Mouse (Mus musculus) MEL (cell line): ENCODE measurements at regions not wholly inside any gene's neighbourhood (a gene's known extent, or its start where the extent isn't known, plus 50 kb on each side); places are given as distances from the start of the nearest gene placed in this dataset.

Experiments
- DNase-seq: peaks from one replicate; pipeline ENCODE4 v3.0.0; 2011; ENCODE audit warnings: low read depth, low spot score
- H3K27ac ChIP-seq: 2 replicates; pipeline ENCODE4 v1.5.1; 2012; ENCODE audit warnings: low read depth, mild to moderate bottlenecking, control low read depth, low read length, moderate library complexity; ENCODE audit not compliant: control insufficient read depth
- H3K27me3 ChIP-seq, 2 experiments: fragments of 150-350 bp in 1 of 2; sonication (generic) in 1 of 2; 2 replicates each; pipeline ENCODE4 v1.6.1; 2012; ENCODE audit warnings: low read length in 2 of 2, mild to moderate bottlenecking in 2 of 2, improper control_type of control experiment in 1 of 2, moderate library complexity in 1 of 2; ENCODE audit not compliant: insufficient read depth in 2 of 2, control insufficient read depth in 1 of 2
- H3K36me3 ChIP-seq, 2 experiments: 2 replicates each; pipeline ENCODE4 v1.6.1; 2012 to 2014; ENCODE audit warnings: low read length in 2 of 2, improper control_type of control experiment in 1 of 2, inconsistent platforms in 1 of 2, mild to moderate bottlenecking in 1 of 2; ENCODE audit not compliant: insufficient read depth in 2 of 2, control insufficient read depth in 1 of 2
- H3K4me1 ChIP-seq, 2 experiments: fragments of 150-350 bp in 1 of 2; sonication (generic) in 1 of 2; 2 replicates each; pipeline ENCODE4 v1.6.1; 2012; ENCODE audit warnings: low read length in 2 of 2, improper control_type of control experiment in 1 of 2, mild to moderate bottlenecking in 1 of 2; ENCODE audit not compliant: insufficient read depth in 2 of 2, control insufficient read depth in 1 of 2
- H3K4me3 ChIP-seq, 2 experiments: fragments of 150-350 bp in 1 of 2; sonication (generic) in 1 of 2; 2 replicates each; pipeline ENCODE4 v1.5.1; 2012; ENCODE audit warnings: low read depth in 2 of 2, low read length in 2 of 2, mild to moderate bottlenecking in 2 of 2, moderate library complexity in 2 of 2, control low read depth in 1 of 2, improper control_type of control experiment in 1 of 2; ENCODE audit not compliant: control insufficient read depth in 1 of 2, insufficient read depth in 1 of 2
- H3K79me2 ChIP-seq: 2 replicates; pipeline ENCODE4 v1.6.1; 2012; ENCODE audit warnings: mild to moderate bottlenecking, low read length, moderate library complexity; ENCODE audit not compliant: control insufficient read depth, poor library complexity, insufficient read depth
- H3K9ac ChIP-seq: 2 replicates; pipeline ENCODE4 v1.6.1; 2012; ENCODE audit warnings: low read depth, mild to moderate bottlenecking, control low read depth, low read length, moderate library complexity; ENCODE audit not compliant: control insufficient read depth, poor library complexity, severe bottlenecking
- H3K9me3 ChIP-seq: fragments of 150-350 bp; sonication (generic); replicated peaks from 2 replicates; pipeline ENCODE4 v1.6.1; 2012; ENCODE audit warnings: mild to moderate bottlenecking, low read length, improper control_type of control experiment, moderate library complexity; ENCODE audit not compliant: insufficient read depth
- CHD1 ChIP-seq: IDR thresholded peaks from 2 replicates; pipeline ENCODE4 v1.6.1; 2012; ENCODE audit warnings: low read depth, mild to moderate bottlenecking, inconsistent platforms, low read length, improper control_type of control experiment
- CHD2 ChIP-seq: IDR thresholded peaks from 2 replicates; pipeline ENCODE4 v1.6.1; 2011; ENCODE audit warnings: low read length, improper control_type of control experiment
- CTCF ChIP-seq, 3 experiments: IDR thresholded peaks in 2 of 3; conservative IDR thresholded peaks in 1 of 3; 2 replicates each; pipeline ENCODE4 v1.5.1; 2011 to 2012; ENCODE audit warnings: low read length in 3 of 3, low read depth in 2 of 3, mild to moderate bottlenecking in 2 of 3, improper control_type of control experiment in 1 of 3, inconsistent platforms in 1 of 3, mixed read lengths in 1 of 3, moderate library complexity in 1 of 3; ENCODE audit not compliant: control insufficient read depth in 1 of 3, insufficient read depth in 1 of 3, poor library complexity in 1 of 3, severe bottlenecking in 1 of 3
- ELF1 ChIP-seq: IDR thresholded peaks from 2 replicates; pipeline ENCODE4 v1.6.1; 2014; ENCODE audit warnings: low read depth, mild to moderate bottlenecking, inconsistent platforms, low read length, improper control_type of control experiment, moderate library complexity
- EP300 ChIP-seq, 2 experiments: IDR thresholded peaks; 2 replicates each; pipeline ENCODE4 v1.6.1; 2011; ENCODE audit warnings: improper control_type of control experiment in 2 of 2, low read length in 2 of 2, low read depth in 1 of 2, mild to moderate bottlenecking in 1 of 2
- ETS1 ChIP-seq: IDR thresholded peaks from 2 replicates; pipeline ENCODE4 v1.6.1; 2012; ENCODE audit warnings: low read depth, mild to moderate bottlenecking, inconsistent platforms, low read length, improper control_type of control experiment, moderate library complexity
- HCFC1 ChIP-seq: IDR thresholded peaks from 2 replicates; pipeline ENCODE4 v1.6.1; 2012; ENCODE audit warnings: low read depth, mild to moderate bottlenecking, inconsistent platforms, low read length, improper control_type of control experiment, moderate library complexity
- KAT2A ChIP-seq: conservative IDR thresholded peaks from 2 replicates; pipeline ENCODE4 v1.6.1; 2012; ENCODE audit warnings: low read depth, low read length, improper control_type of control experiment, inconsistent platforms
- MAFK ChIP-seq: IDR thresholded peaks from 2 replicates; pipeline ENCODE4 v1.6.1; 2011; ENCODE audit warnings: low read depth, mild to moderate bottlenecking, low read length, improper control_type of control experiment, borderline replicate concordance
- MEF2A ChIP-seq: IDR thresholded peaks from 2 replicates; pipeline ENCODE4 v1.6.1; 2014; ENCODE audit warnings: low read depth, mild to moderate bottlenecking, inconsistent platforms, low read length, improper control_type of control experiment; ENCODE audit not compliant: poor library complexity, insufficient replicate concordance, severe bottlenecking; ENCODE audit errors: extremely low read depth
- MXI1 ChIP-seq: IDR thresholded peaks from 2 replicates; pipeline ENCODE4 v1.6.1; 2011; ENCODE audit warnings: mild to moderate bottlenecking, low read depth, low read length, improper control_type of control experiment
- MYC ChIP-seq: IDR thresholded peaks from 2 replicates; pipeline ENCODE4 v1.6.1; 2011; ENCODE audit warnings: low read depth, mild to moderate bottlenecking, low read length, improper control_type of control experiment, moderate library complexity
- NRF1 ChIP-seq: IDR thresholded peaks from 2 replicates; pipeline ENCODE4 v1.6.1; 2014; ENCODE audit warnings: low read depth, mild to moderate bottlenecking, inconsistent platforms, low read length, improper control_type of control experiment, moderate library complexity; ENCODE audit not compliant: poor library complexity, insufficient read depth, severe bottlenecking
- POLR2A ChIP-seq, 2 experiments: IDR thresholded peaks; 2 replicates each; pipeline ENCODE4 v1.6.1; 2011 to 2012; ENCODE audit warnings: low read length in 2 of 2, mild to moderate bottlenecking in 2 of 2, control low read depth in 1 of 2, improper control_type of control experiment in 1 of 2, low read depth in 1 of 2, moderate library complexity in 1 of 2; ENCODE audit not compliant: control insufficient read depth in 1 of 2, insufficient read depth in 1 of 2, poor library complexity in 1 of 2
- POLR2AphosphoS2 ChIP-seq: IDR thresholded peaks from 2 replicates; pipeline ENCODE4 v1.6.1; 2011; ENCODE audit warnings: low read length, improper control_type of control experiment
- RAD21 ChIP-seq: IDR thresholded peaks from 2 replicates; pipeline ENCODE4 v1.6.1; 2011; ENCODE audit warnings: mild to moderate bottlenecking, low read depth, low read length, improper control_type of control experiment
- RCOR1 ChIP-seq: IDR thresholded peaks from 2 replicates; pipeline ENCODE4 v1.6.1; 2012; ENCODE audit warnings: low read depth, mild to moderate bottlenecking, inconsistent platforms, low read length, improper control_type of control experiment
- SIN3A ChIP-seq: IDR thresholded peaks from 2 replicates; pipeline ENCODE4 v1.6.1; 2012; ENCODE audit warnings: low read length, improper control_type of control experiment, inconsistent platforms
- SMC3 ChIP-seq: IDR thresholded peaks from 2 replicates; pipeline ENCODE4 v1.6.1; 2011; ENCODE audit warnings: low read depth, low read length, improper control_type of control experiment
- TAL1 ChIP-seq: IDR thresholded peaks from 2 replicates; pipeline ENCODE4 v1.6.1; 2012; ENCODE audit warnings: mild to moderate bottlenecking, inconsistent platforms, low read length, moderate library complexity, mixed read lengths
- ZC3H11A ChIP-seq: IDR thresholded peaks from 2 replicates; pipeline ENCODE4 v1.6.1; 2012; ENCODE audit warnings: low read depth, mild to moderate bottlenecking, inconsistent platforms, low read length, improper control_type of control experiment
- ZMIZ1 ChIP-seq: IDR thresholded peaks from 2 replicates; pipeline ENCODE4 v1.6.1; 2012; ENCODE audit warnings: low read depth, mild to moderate bottlenecking, inconsistent platforms, low read length, improper control_type of control experiment, moderate library complexity
- ZNF384 ChIP-seq: IDR thresholded peaks from 2 replicates; pipeline ENCODE4 v1.6.1; 2012; ENCODE audit warnings: low read depth, mild to moderate bottlenecking, inconsistent platforms, low read length, improper control_type of control experiment

DNA sequence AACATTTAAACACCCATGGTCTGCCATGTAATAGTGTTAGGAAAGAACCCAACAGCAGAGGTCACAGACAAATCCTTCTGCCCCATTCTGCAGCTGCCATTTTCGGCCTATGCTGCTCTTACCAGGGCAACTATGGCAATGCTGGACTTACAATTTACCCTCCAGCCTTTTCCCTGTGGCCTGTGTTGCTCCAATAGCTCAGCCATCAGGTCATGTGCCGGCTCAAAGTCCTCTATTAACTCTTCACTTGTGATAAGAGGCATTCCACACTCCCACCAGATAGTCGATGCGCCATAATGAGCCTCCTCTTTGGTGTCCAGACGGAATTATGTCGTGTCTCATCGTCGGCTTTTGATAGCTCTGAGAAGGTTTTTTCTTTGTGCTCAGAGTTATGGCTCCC is 214.7 kb upstream of the Ccdc122 start:
- H3K9me3 ChIP-seq, result no peaks in the 10 kb centered on the region
- H3K27me3 ChIP-seq, result no peaks in the 10 kb centered on the region
- no peak overlapping the region for H3K4me3 ChIP-seq

DNA sequence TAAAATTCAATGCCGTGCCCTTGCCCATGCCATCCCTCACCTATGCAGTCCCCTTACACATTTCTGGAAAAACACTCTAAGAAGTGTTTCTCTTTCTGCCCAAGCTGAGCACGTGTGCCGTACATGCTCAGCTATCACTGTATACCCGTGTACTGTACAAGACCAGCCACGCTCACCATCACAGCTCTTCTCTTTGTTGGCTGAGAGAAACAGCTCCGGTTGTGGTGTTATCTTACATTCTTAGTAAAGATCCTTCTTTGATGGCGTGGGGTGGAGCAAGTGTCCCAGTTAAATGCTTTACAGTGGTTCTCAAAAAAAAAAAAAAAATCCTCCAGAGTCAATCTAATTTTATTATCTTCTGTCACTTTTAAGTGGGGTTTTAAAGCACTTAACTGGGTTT is 215.1 kb upstream of the Ccdc122 start:
- no peak overlapping the region for H3K27ac ChIP-seq
- no peaks in the 10 kb centered on the region for H3K27me3 ChIP-seq
- H3K9me3 ChIP-seq, result no peaks in the 10 kb centered on the region
- no peaks in the 10 kb centered on the region for H3K79me2 ChIP-seq
- H3K9ac ChIP-seq, result no peak overlapping the region
- TF ChIP-seq ZC3H11A (no peak), MYC (no peak), MXI1 (no peak)
- DNase-seq, result no peak
- H3K36me3 ChIP-seq, result no peaks in the 10 kb centered on the region
- no peak overlapping the region for H3K4me3 ChIP-seq
- no peaks in the 10 kb centered on the region for H3K4me1 ChIP-seq

More for the DNA sequence above, 214.7 kb upstream of the Ccdc122 start:
- Histone ChIP-seq H3K9ac (no peak overlapping the region), H3K79me2 (no peaks in the 10 kb centered on the region), H3K27ac (no peak overlapping the region), H3K36me3 (no peaks in the 10 kb centered on the region), H3K4me1 (no peaks in the 10 kb centered on the region)
- DNase-seq, result no peak
- TF ChIP-seq CHD2 (no peak), POLR2A (IDR thresholded peaks at IDR 0.05; ENCODE audit: control insufficient read depth in 1 of 2, insufficient read depth in 1 of 2, low read depth in 1 of 2, low read length in 2 of 2, poor library complexity in 1 of 2) (no peak), HCFC1 (no peak), ZMIZ1 (no peak), NRF1 (no peak), EP300 (IDR thresholded peaks at IDR 0.05; ENCODE audit: low read depth in 1 of 2, low read length in 2 of 2) (no peak), TAL1 (no peak), SIN3A (no peak), MEF2A (no peak), SMC3 (no peak), MYC (no peak)

DNA sequence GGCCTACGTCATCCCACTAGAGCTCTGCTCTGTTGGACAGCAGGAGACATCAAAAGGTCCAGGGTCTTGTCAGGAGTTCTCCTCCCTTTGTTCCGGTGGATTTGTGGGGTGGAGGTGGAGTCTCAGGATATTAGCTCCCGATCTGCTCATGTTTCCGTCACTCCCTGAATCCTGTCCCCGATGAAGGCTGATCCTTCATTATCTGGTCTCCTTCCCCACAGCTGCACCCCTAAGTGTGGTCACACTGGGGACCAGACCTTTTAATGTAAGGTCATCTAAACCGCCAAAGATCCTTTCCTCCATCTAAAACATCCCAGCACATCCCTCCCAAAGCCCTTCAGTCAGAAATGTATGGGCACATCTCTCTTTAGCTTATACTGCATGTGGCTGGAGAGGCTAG is 215.6 kb upstream of the Ccdc122 start:
- Histone ChIP-seq H3K9ac (no peak overlapping the region), H3K27me3 (no peaks in the 10 kb centered on the region), H3K36me3 (no peaks in the 10 kb centered on the region), H3K4me1 (no peaks in the 10 kb centered on the region), H3K9me3 (no peaks in the 10 kb centered on the region), H3K79me2 (no peaks in the 10 kb centered on the region), H3K27ac (no peak overlapping the region), H3K4me3 (no peak overlapping the region)
- no peak for TF ChIP-seq TAL1
- TF ChIP-seq ELF1, result no peak
- TF ChIP-seq CHD2, result no peak
- no peak for TF ChIP-seq ETS1
- no peak for TF ChIP-seq ZC3H11A
- no peak for TF ChIP-seq ZNF384
- no peak for TF ChIP-seq SMC3
- TF ChIP-seq RAD21, result no peak
- no peak for TF ChIP-seq KAT2A
- TF ChIP-seq MXI1, result no peak
- no peak for TF ChIP-seq POLR2AphosphoS2
- TF ChIP-seq MAFK, result no peak
- TF ChIP-seq CHD1, result no peak
- TF ChIP-seq RCOR1, result no peak
- TF ChIP-seq MEF2A, result no peak
- no peak for TF ChIP-seq CTCF (IDR thresholded peaks at IDR 0.05 in 2 of 3, conservative IDR thresholded peaks at IDR 0.05 in 1 of 3; ENCODE audit: control insufficient read depth in 1 of 3, insufficient read depth in 1 of 3, low read depth in 2 of 3, low read length in 3 of 3, poor library complexity in 1 of 3, severe bottlenecking in 1 of 3)
- DNase-seq, result no peak
